Mouse (Mus musculus): ENCODE data around the gene Slc2a1.

DNA sequence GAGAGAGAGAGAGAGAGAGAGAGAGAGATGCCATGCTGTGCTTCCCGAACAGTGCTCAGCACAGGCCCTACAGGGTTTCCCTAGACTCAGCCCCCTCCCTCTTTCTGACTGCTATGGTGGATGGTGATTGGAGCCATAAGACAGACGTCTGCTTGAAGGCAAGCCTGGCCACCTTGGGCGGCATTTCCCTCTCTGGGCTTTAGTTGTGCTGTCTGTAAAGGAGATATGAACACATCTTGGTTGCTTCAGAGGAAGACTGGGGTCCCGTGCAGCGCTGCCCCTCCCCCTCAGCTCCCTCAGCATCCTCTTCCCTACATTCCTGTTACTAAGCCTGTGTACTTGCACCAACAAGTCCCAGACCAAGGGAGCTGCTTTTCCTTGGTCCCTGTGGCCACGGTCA lies 33.9 kb upstream of the Slc2a1 start:
- TF ChIP-seq CTCF (IDR thresholded peaks at IDR 0.05; ENCODE audit: borderline replicate concordance, insufficient read depth, low read depth, low read length): no peak
- no peak for TF ChIP-seq POLR2A (IDR thresholded peaks at IDR 0.05; ENCODE audit: borderline replicate concordance, insufficient read depth, low read length)
